Mouse (Mus musculus): ENCODE data around the gene Itgb8.

Itgb8 gene
- long read RNA-seq, experiment 1, result 0 reads
- long read RNA-seq, experiment 2, partial matches to known transcripts, result 1 of 1 reads
- long read RNA-seq, experiment 2, other reads (novel, unspliced or antisense), result 0 of 1 reads

GRCm38 (mm10) chr12:119238696-119239415 lies at the start of gene Itgb8:
TSS of gene Itgb8 (minus strand) at chr12:119238802.
- intact Hi-C loops (cut with DNase I), result loop anchor here (5.0 kb wide), 1 partner anchor 72 kb away; no protein-coding TSS in a partner anchor

- intact Hi-C loops (cut with DNase I), result no loop called here
These were observed 37.7 kb upstream of the Itgb8 start for GRCm38 (mm10) chr12:119276282-119276681.

GRCm38 (mm10) chr12:119273605-119274004 lies 35.0 kb upstream of the Itgb8 start:
- intact Hi-C loops (cut with DNase I), result no loop called here

GRCm38 (mm10) chr12:119271964-119272363 lies 33.4 kb upstream of the Itgb8 start:
- intact Hi-C loops (cut with DNase I), result no loop called here

GRCm38 (mm10) chr12:119270036-119270435 lies 31.4 kb upstream of the Itgb8 start:
- intact Hi-C loops (cut with DNase I), result no loop called here

- intact Hi-C loops (cut with DNase I), result no loop called here
These were observed 30.1 kb upstream of the Itgb8 start for GRCm38 (mm10) chr12:119268723-119269122.

GRCm38 (mm10) chr12:119264506-119264905 lies 25.9 kb upstream of the Itgb8 start:
- intact Hi-C loops (cut with DNase I), result no loop called here

GRCm38 (mm10) chr12:119248581-119248980 lies 10.0 kb upstream of the Itgb8 start:
- intact Hi-C loops (cut with DNase I), result no loop called here

GRCm38 (mm10) chr12:119241071-119241470 lies 2.5 kb upstream of the Itgb8 start:
- intact Hi-C loops (cut with DNase I), result no loop called here

- intact Hi-C loops (cut with DNase I), result loop anchor here (5.0 kb wide), 1 partner anchor 71 kb away; no protein-coding TSS in a partner anchor
These were observed 494 bp downstream of the Itgb8 start for GRCm38 (mm10) chr12:119237921-119238695.

GRCm38 (mm10) chr12:119237241-119237920 lies 1.2 kb downstream of the Itgb8 start:
- intact Hi-C loops (cut with DNase I), result loop anchor here (5.0 kb wide), 1 partner anchor 70 kb away; no protein-coding TSS in a partner anchor

GRCm38 (mm10) chr12:119231831-119232230 lies 6.8 kb downstream of the Itgb8 start:
- intact Hi-C loops (cut with DNase I), result no loop called here

- intact Hi-C loops (cut with DNase I), result no loop called here
These were observed 8.2 kb downstream of the Itgb8 start for GRCm38 (mm10) chr12:119230444-119230843.

GRCm38 (mm10) chr12:119229601-119230000 lies 9.0 kb downstream of the Itgb8 start:
- intact Hi-C loops (cut with DNase I), result no loop called here

GRCm38 (mm10) chr12:119227898-119228297 lies 10.7 kb downstream of the Itgb8 start:
- intact Hi-C loops (cut with DNase I), result no loop called here

- intact Hi-C loops (cut with DNase I), result no loop called here
These were observed 13.9 kb downstream of the Itgb8 start for GRCm38 (mm10) chr12:119224699-119225098.

GRCm38 (mm10) chr12:119219409-119219808 lies 19.2 kb downstream of the Itgb8 start:
- intact Hi-C loops (cut with DNase I), result no loop called here

- intact Hi-C loops (cut with DNase I), result no loop called here
These were observed 20.8 kb downstream of the Itgb8 start for GRCm38 (mm10) chr12:119217700-119218265.

GRCm38 (mm10) chr12:119215225-119215624 lies 23.4 kb downstream of the Itgb8 start:
- intact Hi-C loops (cut with DNase I), result no loop called here

GRCm38 (mm10) chr12:119211533-119211932 lies 27.1 kb downstream of the Itgb8 start:
- intact Hi-C loops (cut with DNase I), result no loop called here

GRCm38 (mm10) chr12:119210590-119210989 lies 28.0 kb downstream of the Itgb8 start:
- intact Hi-C loops (cut with DNase I), result no loop called here
